10 mouse cellular contexts compared by ENCODE assay signal in genomic region chr7:101460608-101460957, GRCm38 (mm10). TPM values are rescaled to one million over a fixed set of nuclear protein-coding genes. Genes with fewer than 3 reads are reported as not detected.
DNase-seq lines count a peak whose midpoint lies in the region; ATAC-seq and TF ChIP-seq lines count a peak whose summit lies in the region.
"Had no signal": no experiment of that assay in that cellular context is flagged by ENCODE, and none has a peak within 500 bp of the region (broad histone marks: within the 10 kb centered on the region; RNA-seq: fewer than 3 reads in every experiment).

No protein-coding gene starts in this region.

- no peaks in the 10 kb centered on the region for H3K9me3 ChIP-seq in heart, embryonic 11.5 days (replicated peaks; ENCODE audit: control insufficient read depth, low read length)
- H3K9me3 ChIP-seq in hindbrain, embryonic 16.5 days (ENCODE audit: control insufficient read depth, low read length), result no peaks in the 10 kb centered on the region
- H3K9me3 ChIP-seq: lung, embryonic 15.5 days had no signal

- no peak for TF ChIP-seq CTCF in lung, adult 2 months (IDR thresholded peaks at IDR 0.05; ENCODE audit: insufficient read depth, low read length)

- H3K4me2 ChIP-seq in heart, embryonic 11.5 days, result no peak overlapping the region
- H3K4me2 ChIP-seq in hindbrain, embryonic 16.5 days (ENCODE audit: low read length), result no peak overlapping the region
- H3K4me2 ChIP-seq: lung, embryonic 15.5 days had no signal

- peaks cover 22% of the 10 kb centered on the region for H3K4me1 ChIP-seq in heart, embryonic 11.5 days (ENCODE audit: control insufficient read depth, insufficient read depth, low read length)
- peaks cover 20% of the 10 kb centered on the region for H3K4me1 ChIP-seq in hindbrain, embryonic 16.5 days (ENCODE audit: control insufficient read depth, insufficient read depth, low read depth, low read length)
- H3K4me1 ChIP-seq in lung, adult 2 months (ENCODE audit: control insufficient read depth, insufficient read depth, low read length), result peaks cover 10% of the 10 kb centered on the region; the same call in 1 of the 2 replicates

- DNase-seq in heart, adult 11 months, result peak; percentile 99
- peak; percentile 43 for DNase-seq in MN1 (ENCODE audit: low spot score)
- peak; percentile 77 for DNase-seq in gastrocnemius, postnatal 10 days
- DNase-seq in spleen, postnatal 14 days (ENCODE audit: low spot score in 2 of 2), result no peak
- DNase-seq in lung, adult 2 months, result no peak
- no peak for DNase-seq in cerebellum, adult 9-11 months

- no peak overlapping the region for H3K9ac ChIP-seq in heart, embryonic 11.5 days (ENCODE audit: low read depth, low read length)
- no peak overlapping the region for H3K9ac ChIP-seq in hindbrain, embryonic 16.5 days (ENCODE audit: low read depth, low read length)
- H3K9ac ChIP-seq: lung, embryonic 15.5 days had no signal

- H3K27me3 ChIP-seq in heart, embryonic 11.5 days (ENCODE audit: control insufficient read depth, insufficient read depth, low read length), result peaks cover 7% of the 10 kb centered on the region
- no peaks in the 10 kb centered on the region for H3K27me3 ChIP-seq in hindbrain, embryonic 16.5 days (replicated peaks; ENCODE audit: control insufficient read depth, insufficient read depth, low read length)

- H3K4me3 ChIP-seq in heart, embryonic 11.5 days (ENCODE audit: low read depth, low read length), result no peak overlapping the region
- H3K4me3 ChIP-seq in hindbrain, embryonic 16.5 days (ENCODE audit: low read length), result no peak overlapping the region
- H3K4me3 ChIP-seq in lung, adult 2 months (replicated peaks; ENCODE audit: extremely low read depth, low read depth, low read length), result no peak overlapping the region
- H3K4me3 ChIP-seq: lung, embryonic 15.5 days had no signal

- no peak for ATAC-seq in heart, embryonic 11.5 days (replicated peaks; ENCODE audit: insufficient number of reproducible peaks, low FRiP score, low TSS enrichment)
- peak; percentile 77 for ATAC-seq in hindbrain, embryonic 16.5 days
- ATAC-seq: inflammation-experienced regulatory T-cells, adult 6 months had no signal

- H3K36me3 ChIP-seq in heart, embryonic 11.5 days (ENCODE audit: control insufficient read depth, insufficient read depth, low read length), result no peaks in the 10 kb centered on the region
- no peaks in the 10 kb centered on the region for H3K36me3 ChIP-seq in hindbrain, embryonic 16.5 days (ENCODE audit: control insufficient read depth, insufficient read depth, low read length)
- H3K36me3 ChIP-seq: lung, embryonic 15.5 days had no signal

- WGBS in heart, embryonic 11.5 days (ENCODE audit: insufficient replicate concordance), result 46% methylated on average over 10 of the region's 10 CpGs
- WGBS in hindbrain, embryonic 16.5 days, result 23% methylated on average over 10 of the region's 10 CpGs
- 58% methylated on average over 10 of the region's 10 CpGs for WGBS in lung, adult 2 months

- no peak overlapping the region for H3K27ac ChIP-seq in heart, embryonic 11.5 days (ENCODE audit: low read depth, low read length)
- no peak overlapping the region for H3K27ac ChIP-seq in hindbrain, embryonic 16.5 days (ENCODE audit: low read depth, low read length)
- H3K27ac ChIP-seq: lung, embryonic 15.5 days had no signal

- TF ChIP-seq POLR2A in lung, adult 2 months (IDR thresholded peaks at IDR 0.05; ENCODE audit: borderline replicate concordance, extremely low read depth, low read depth, low read length), result no peak

RNA-seq across cellular contexts. Expression of gene Pde2a, which starts 39.1 kb away (rescaled TPM):
- polyA plus RNA-seq in heart, embryonic 11.5 days (2014; fragmentation: Nextera tagmentation; extraction: Ambion mirVana), result 5.8 and 5.9 TPM in 2 replicates
- total RNA-seq in gastrocnemius, postnatal 10 days (2021), result 10 to 100 TPM; 48.2 to 48.4 TPM
- 33.5 and 41.6 TPM in 2 replicates for polyA plus RNA-seq in hindbrain, embryonic 16.5 days (2015; fragmentation: Nextera tagmentation; extraction: Ambion mirVana)
- polyA plus RNA-seq in lung, adult 2 months (2012; rRNA removed), result 8.7 and 9.3 TPM in 2 replicates

RNA-seq across cellular contexts. Expression of gene Gm45837, which starts 49.9 kb away (rescaled TPM):
- polyA plus RNA-seq in heart, embryonic 11.5 days (2014; fragmentation: Nextera tagmentation; extraction: Ambion mirVana), result 0.89 TPM in 1 of 2 replicates, not detected in the other
- total RNA-seq in gastrocnemius, postnatal 10 days (2021), result 1 to 10 TPM in 1 of 2 experiments, not detected in 1; 4.7 TPM
- polyA plus RNA-seq in hindbrain, embryonic 16.5 days (2015; fragmentation: Nextera tagmentation; extraction: Ambion mirVana), result 0.61 TPM in 1 of 2 replicates, not detected in the other
- polyA plus RNA-seq in lung, adult 2 months (2012; rRNA removed), result 0.68 and 1.7 TPM in 2 replicates

Comparison
In these comparisons a context has a peak if more than half of its experiments do, and no peak if none do; other contexts are left out.
1. DNase-seq: peak in heart, adult 11 months (single experiment), MN1 (single experiment) and gastrocnemius, postnatal 10 days (single experiment); none in spleen, postnatal 14 days (0 of 2), lung, adult 2 months (single experiment) and cerebellum, adult 9-11 months (single experiment).